Mouse (Mus musculus): ENCODE data around the gene Serpina5. TPM values are rescaled to one million over a fixed set of nuclear protein-coding genes. Genes with fewer than 3 reads are reported as not detected.

The Serpina5 gene
- not detected in 2 replicates for polyA plus RNA-seq (2015; fragmentation: Nextera tagmentation; extraction: Ambion mirVana)

DNA sequence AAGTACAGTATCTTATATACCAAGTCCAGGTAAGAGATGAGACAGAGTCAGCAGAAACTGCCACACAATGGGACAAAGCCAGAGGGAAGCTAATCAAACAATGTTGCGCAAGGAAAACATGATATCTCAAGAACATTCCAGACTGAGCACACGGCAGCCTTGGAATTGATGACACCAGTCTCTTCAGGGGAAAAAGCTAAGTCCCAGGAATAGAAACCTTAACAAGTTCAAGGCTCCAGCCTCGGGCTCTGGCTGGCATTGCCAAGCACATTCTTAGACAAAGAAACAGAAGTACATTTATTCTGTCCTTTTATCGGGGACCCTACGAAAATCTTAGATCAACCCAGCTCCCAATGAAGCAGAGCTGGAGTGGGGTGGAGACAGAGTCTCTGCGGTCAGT lies at the start of gene Serpina5:
Gene Serpina5, plus strand, starts transcription at position 346 of the 400 bp plus-strand sequence.
- no peak within 1 kb of the TSS for H3K9ac ChIP-seq (replicated peaks; ENCODE audit: low read depth, low read length)
- H3K27me3 ChIP-seq (replicated peaks; ENCODE audit: control insufficient read depth, insufficient read depth, low read length) = no peaks in the 10 kb centered on the region
- H3K36me3 ChIP-seq (ENCODE audit: control insufficient read depth, insufficient read depth) = no peaks in the 10 kb centered on the region
- 91% methylated on average over 6 of the region's 6 CpGs for WGBS
- no peaks in the 10 kb centered on the region for H3K4me1 ChIP-seq (replicated peaks; ENCODE audit: control insufficient read depth, insufficient read depth, low read length)
- H3K27ac ChIP-seq (ENCODE audit: low read length) = no peak within 1 kb of the TSS
- no peak within 1 kb of the TSS for H3K4me3 ChIP-seq (replicated peaks; ENCODE audit: low read length)
- no peaks in the 10 kb centered on the region for H3K9me3 ChIP-seq (ENCODE audit: control insufficient read depth, low read length)
- no peak within 1 kb of the TSS for H3K4me2 ChIP-seq (ENCODE audit: low read length)
- ATAC-seq = no peak

DNA sequence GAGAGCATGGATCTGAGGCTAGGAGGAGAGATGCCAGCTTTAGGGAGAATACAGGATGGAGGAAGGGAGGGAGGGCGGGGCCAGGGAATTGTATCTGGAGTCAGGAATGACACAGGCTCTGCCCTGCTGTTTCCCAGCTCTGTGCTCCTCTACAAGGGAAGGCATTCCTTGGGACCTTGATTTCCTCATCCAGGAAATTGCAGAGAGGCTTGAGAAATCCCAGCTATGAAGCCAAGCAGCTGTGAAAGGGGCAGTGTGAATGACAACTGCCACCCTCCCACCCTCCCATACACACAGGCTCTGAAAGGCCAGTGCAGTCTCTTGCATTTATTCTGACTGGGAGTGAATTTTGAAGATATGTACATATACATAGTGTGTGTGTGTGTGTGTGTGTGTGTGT lies 46.9 kb upstream of the Serpina5 start:
- H3K27ac ChIP-seq (ENCODE audit: low read length) = no peak overlapping the region
- no peaks in the 10 kb centered on the region for H3K36me3 ChIP-seq (ENCODE audit: control insufficient read depth, insufficient read depth)
- no peaks in the 10 kb centered on the region for H3K9me3 ChIP-seq (ENCODE audit: control insufficient read depth, low read length)
- H3K9ac ChIP-seq (replicated peaks; ENCODE audit: low read depth, low read length) = no peak overlapping the region
- H3K4me1 ChIP-seq (replicated peaks; ENCODE audit: control insufficient read depth, insufficient read depth, low read length) = peaks cover 8% of the 10 kb centered on the region
- 82% methylated on average over 1 of the region's 1 CpGs for WGBS
- H3K4me3 ChIP-seq (replicated peaks; ENCODE audit: low read length) = no peak overlapping the region
- no peak for ATAC-seq
- H3K27me3 ChIP-seq (replicated peaks; ENCODE audit: control insufficient read depth, insufficient read depth, low read length) = no peaks in the 10 kb centered on the region
- H3K4me2 ChIP-seq (ENCODE audit: low read length) = no peak overlapping the region

DNA sequence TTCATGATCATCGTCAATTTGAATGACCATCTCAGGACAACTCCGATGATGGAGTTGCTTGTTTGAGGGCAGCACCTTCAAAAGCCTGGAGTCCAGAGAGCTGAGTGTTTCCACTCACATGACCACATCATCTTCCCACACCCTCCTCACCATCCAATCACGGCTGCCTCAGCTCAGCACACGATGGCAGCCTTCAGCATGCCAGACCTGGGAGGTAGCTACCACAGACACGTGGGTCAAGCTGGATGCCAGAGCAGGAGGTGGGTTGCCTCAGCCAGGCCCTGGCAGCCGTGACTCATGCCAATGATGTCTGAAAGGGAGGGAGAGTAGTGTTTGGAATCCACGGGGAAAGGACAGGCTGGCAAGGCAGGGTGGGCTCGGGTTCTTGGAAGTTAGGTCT lies 45.2 kb upstream of the Serpina5 start:
- Histone ChIP-seq H3K4me3 (replicated peaks; ENCODE audit: low read length) (no peak overlapping the region), H3K27me3 (replicated peaks; ENCODE audit: control insufficient read depth, insufficient read depth, low read length) (no peaks in the 10 kb centered on the region), H3K9ac (replicated peaks; ENCODE audit: low read depth, low read length) (no peak overlapping the region), H3K27ac (ENCODE audit: low read length) (no peak overlapping the region), H3K4me1 (replicated peaks; ENCODE audit: control insufficient read depth, insufficient read depth, low read length) (peaks cover 8% of the 10 kb centered on the region), H3K9me3 (ENCODE audit: control insufficient read depth, low read length) (no peaks in the 10 kb centered on the region), H3K36me3 (ENCODE audit: control insufficient read depth, insufficient read depth) (no peaks in the 10 kb centered on the region), H3K4me2 (ENCODE audit: low read length) (no peak overlapping the region)
- ATAC-seq = no peak
- 84% methylated on average over 8 of the region's 8 CpGs for WGBS

DNA sequence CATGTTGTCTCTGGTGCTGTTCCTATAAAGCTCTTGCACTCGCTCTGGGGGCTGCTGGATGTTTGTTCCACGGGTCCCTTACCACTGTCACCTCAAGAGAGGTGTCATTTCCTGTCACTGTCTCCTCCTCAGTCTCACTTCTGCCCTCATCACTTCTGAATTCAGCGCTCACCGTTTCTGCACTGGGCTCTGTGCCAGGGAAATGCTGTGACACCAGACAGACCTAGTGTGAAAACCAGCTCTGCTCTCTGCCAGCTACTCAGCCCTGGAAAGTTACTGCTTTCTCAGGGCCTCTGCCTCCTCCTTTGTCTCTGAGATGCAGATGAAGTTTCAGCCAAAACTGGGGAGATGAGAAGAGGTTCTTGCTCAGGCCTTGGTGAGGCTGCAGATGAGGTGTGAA lies 43.9 kb upstream of the Serpina5 start:
- no peak overlapping the region for H3K4me2 ChIP-seq (ENCODE audit: low read length)
- ATAC-seq = peak; percentile 62
- peaks cover 8% of the 10 kb centered on the region for H3K4me1 ChIP-seq (replicated peaks; ENCODE audit: control insufficient read depth, insufficient read depth, low read length)
- H3K27me3 ChIP-seq (replicated peaks; ENCODE audit: control insufficient read depth, insufficient read depth, low read length) = no peaks in the 10 kb centered on the region
- WGBS = 26% methylated on average over 4 of the region's 4 CpGs
- H3K9me3 ChIP-seq (ENCODE audit: control insufficient read depth, low read length) = no peaks in the 10 kb centered on the region
- no peak overlapping the region for H3K4me3 ChIP-seq (replicated peaks; ENCODE audit: low read length)
- no peaks in the 10 kb centered on the region for H3K36me3 ChIP-seq (ENCODE audit: control insufficient read depth, insufficient read depth)
- no peak overlapping the region for H3K9ac ChIP-seq (replicated peaks; ENCODE audit: low read depth, low read length)
- H3K27ac ChIP-seq (ENCODE audit: low read length) = 0 out of 2 replicates have a peak overlapping the region, but pooled peaks have one; percentile 23

DNA sequence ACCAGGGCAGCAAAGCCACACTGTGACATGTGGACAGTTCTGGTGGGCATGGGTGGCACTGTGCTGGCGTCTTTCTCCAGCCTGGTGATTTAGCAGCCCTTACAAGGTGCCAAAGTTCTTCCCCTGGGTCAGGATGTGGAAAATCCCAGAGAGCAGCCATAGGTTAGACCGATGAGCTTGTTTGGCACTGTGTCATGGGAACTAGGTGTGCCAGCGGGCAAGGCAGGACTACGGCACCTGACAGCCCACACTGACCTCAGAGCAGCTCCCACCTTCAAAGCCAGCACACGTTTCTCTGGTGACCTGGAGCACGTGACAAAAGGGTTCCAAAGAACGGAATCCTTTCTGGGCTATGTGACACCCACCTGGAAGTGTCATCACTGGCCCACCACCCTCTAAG lies 43.4 kb upstream of the Serpina5 start:
- Histone ChIP-seq H3K36me3 (ENCODE audit: control insufficient read depth, insufficient read depth) (no peaks in the 10 kb centered on the region), H3K9ac (replicated peaks; ENCODE audit: low read depth, low read length) (no peak overlapping the region), H3K9me3 (ENCODE audit: control insufficient read depth, low read length) (no peaks in the 10 kb centered on the region), H3K4me3 (replicated peaks; ENCODE audit: low read length) (no peak overlapping the region), H3K27me3 (replicated peaks; ENCODE audit: control insufficient read depth, insufficient read depth, low read length) (no peaks in the 10 kb centered on the region), H3K27ac (ENCODE audit: low read length) (0 out of 2 replicates have a peak overlapping the region, but pooled peaks have one; percentile 23), H3K4me2 (ENCODE audit: low read length) (no peak overlapping the region), H3K4me1 (replicated peaks; ENCODE audit: control insufficient read depth, insufficient read depth, low read length) (peaks cover 8% of the 10 kb centered on the region)
- ATAC-seq = no peak
- WGBS = 79% methylated on average over 7 of the region's 7 CpGs

DNA sequence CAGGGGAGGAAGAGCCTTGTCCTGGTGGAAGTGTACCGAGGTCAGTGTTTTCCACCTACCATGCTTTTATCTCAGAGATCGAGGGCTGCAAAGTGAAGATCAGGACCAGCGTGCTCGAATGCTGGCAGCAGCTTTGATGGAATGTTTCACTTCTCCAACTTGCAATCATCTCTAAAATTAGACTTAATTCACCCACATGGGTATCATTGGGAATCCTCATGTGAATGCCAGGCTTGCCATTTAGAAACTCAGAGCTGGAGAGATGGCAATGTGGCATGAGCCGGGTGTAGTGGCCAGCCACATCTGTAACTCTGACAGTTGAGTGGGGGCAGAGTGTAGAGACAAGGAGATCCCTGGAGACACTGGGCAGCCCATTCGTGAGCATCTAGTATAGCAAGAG lies 40.8 kb upstream of the Serpina5 start:
- H3K4me2 ChIP-seq (ENCODE audit: low read length) = no peak overlapping the region
- no peak for ATAC-seq
- H3K36me3 ChIP-seq (ENCODE audit: control insufficient read depth, insufficient read depth) = no peaks in the 10 kb centered on the region
- H3K4me1 ChIP-seq (replicated peaks; ENCODE audit: control insufficient read depth, insufficient read depth, low read length) = peaks cover 8% of the 10 kb centered on the region
- H3K9me3 ChIP-seq (ENCODE audit: control insufficient read depth, low read length) = no peaks in the 10 kb centered on the region
- no peaks in the 10 kb centered on the region for H3K27me3 ChIP-seq (replicated peaks; ENCODE audit: control insufficient read depth, insufficient read depth, low read length)
- H3K4me3 ChIP-seq (replicated peaks; ENCODE audit: low read length) = no peak overlapping the region
- no peak overlapping the region for H3K9ac ChIP-seq (replicated peaks; ENCODE audit: low read depth, low read length)
- 87% methylated on average over 6 of the region's 6 CpGs for WGBS
- no peak overlapping the region for H3K27ac ChIP-seq (ENCODE audit: low read length)

DNA sequence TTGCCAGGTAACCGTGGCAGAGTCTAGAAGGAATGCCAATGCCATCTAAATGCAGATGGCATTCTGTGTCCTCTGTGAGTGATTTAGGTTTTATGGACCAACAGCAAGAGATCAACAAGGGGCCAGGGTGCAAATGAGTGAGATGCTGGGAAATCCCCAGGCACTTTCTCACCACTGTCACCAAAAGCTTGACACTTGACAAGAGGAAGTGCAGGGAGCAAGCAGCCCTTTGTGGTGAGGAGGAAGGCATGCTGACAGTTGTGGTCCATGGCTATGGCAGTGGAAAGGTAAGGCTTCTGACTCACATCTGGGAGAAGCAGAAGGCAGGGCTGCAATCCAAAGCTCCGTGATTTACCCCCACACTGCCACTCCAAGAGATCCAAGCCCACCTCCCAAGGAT lies 39.1 kb upstream of the Serpina5 start:
- Histone ChIP-seq H3K9me3 (ENCODE audit: control insufficient read depth, low read length) (no peaks in the 10 kb centered on the region), H3K4me1 (replicated peaks; ENCODE audit: control insufficient read depth, insufficient read depth, low read length) (peaks cover 7% of the 10 kb centered on the region), H3K36me3 (ENCODE audit: control insufficient read depth, insufficient read depth) (no peaks in the 10 kb centered on the region), H3K9ac (replicated peaks; ENCODE audit: low read depth, low read length) (no peak overlapping the region), H3K4me3 (replicated peaks; ENCODE audit: low read length) (no peak overlapping the region), H3K4me2 (ENCODE audit: low read length) (no peak overlapping the region), H3K27ac (ENCODE audit: low read length) (no peak overlapping the region), H3K27me3 (replicated peaks; ENCODE audit: control insufficient read depth, insufficient read depth, low read length) (no peaks in the 10 kb centered on the region)
- ATAC-seq = no peak
- 58% methylated on average over 2 of the region's 2 CpGs for WGBS

DNA sequence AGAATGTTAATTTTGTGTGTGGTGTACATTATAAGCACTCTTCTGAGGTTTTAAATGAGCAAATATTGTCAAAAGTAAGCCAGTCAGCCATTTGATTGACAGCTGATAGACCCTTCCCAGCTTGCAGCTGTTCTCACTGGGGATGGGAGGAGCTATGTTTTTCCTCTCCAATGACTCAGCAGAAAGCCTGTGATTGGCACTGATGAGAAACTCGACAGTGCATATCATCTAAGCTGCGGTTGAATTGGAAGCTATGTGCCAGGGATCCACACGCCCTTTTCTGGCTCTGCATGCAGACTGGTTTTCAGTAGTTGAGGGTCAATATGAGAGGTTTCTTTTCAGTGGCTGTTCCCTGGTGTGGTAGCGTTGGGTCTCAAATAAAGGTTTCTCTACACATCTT lies 36.4 kb upstream of the Serpina5 start:
- no peaks in the 10 kb centered on the region for H3K36me3 ChIP-seq (ENCODE audit: control insufficient read depth, insufficient read depth)
- H3K4me2 ChIP-seq (ENCODE audit: low read length) = no peak overlapping the region
- H3K27me3 ChIP-seq (replicated peaks; ENCODE audit: control insufficient read depth, insufficient read depth, low read length) = no peaks in the 10 kb centered on the region
- no peak overlapping the region for H3K9ac ChIP-seq (replicated peaks; ENCODE audit: low read depth, low read length)
- 0 out of 2 replicates have a peak, but pooled peaks cover 5% of the 10 kb centered on the region for H3K4me1 ChIP-seq (replicated peaks; ENCODE audit: control insufficient read depth, insufficient read depth, low read length)
- WGBS = 46% methylated on average over 4 of the region's 4 CpGs
- no peak for ATAC-seq
- H3K9me3 ChIP-seq (ENCODE audit: control insufficient read depth, low read length) = no peaks in the 10 kb centered on the region
- no peak overlapping the region for H3K4me3 ChIP-seq (replicated peaks; ENCODE audit: low read length)
- no peak overlapping the region for H3K27ac ChIP-seq (ENCODE audit: low read length)

DNA sequence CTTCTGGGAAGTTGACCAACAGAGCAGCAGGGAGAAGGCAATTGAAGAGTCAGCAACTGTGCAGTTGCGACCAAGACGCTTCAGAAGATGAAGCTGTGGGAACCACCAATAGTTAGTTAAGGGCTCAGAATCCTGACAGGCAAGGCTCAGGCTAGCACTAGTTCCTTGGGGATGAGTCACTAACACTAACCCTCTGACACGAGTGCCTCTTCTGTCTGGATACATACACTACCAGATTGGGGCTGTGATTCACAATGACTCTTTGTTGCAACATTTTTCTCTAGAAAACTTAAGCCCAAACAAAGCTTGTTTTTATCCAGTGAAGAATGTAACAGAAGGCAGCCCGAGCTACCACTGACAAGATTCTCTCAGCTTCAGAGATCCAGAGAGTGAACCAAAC lies 35.9 kb upstream of the Serpina5 start:
- ATAC-seq = no peak
- H3K27ac ChIP-seq (ENCODE audit: low read length) = no peak overlapping the region
- H3K4me2 ChIP-seq (ENCODE audit: low read length) = no peak overlapping the region
- H3K4me1 ChIP-seq (replicated peaks; ENCODE audit: control insufficient read depth, insufficient read depth, low read length) = 0 out of 2 replicates have a peak, but pooled peaks cover 5% of the 10 kb centered on the region
- no peaks in the 10 kb centered on the region for H3K9me3 ChIP-seq (ENCODE audit: control insufficient read depth, low read length)
- 73% methylated on average over 4 of the region's 4 CpGs for WGBS
- H3K27me3 ChIP-seq (replicated peaks; ENCODE audit: control insufficient read depth, insufficient read depth, low read length) = no peaks in the 10 kb centered on the region
- H3K4me3 ChIP-seq (replicated peaks; ENCODE audit: low read length) = no peak overlapping the region
- no peaks in the 10 kb centered on the region for H3K36me3 ChIP-seq (ENCODE audit: control insufficient read depth, insufficient read depth)
- H3K9ac ChIP-seq (replicated peaks; ENCODE audit: low read depth, low read length) = no peak overlapping the region

DNA sequence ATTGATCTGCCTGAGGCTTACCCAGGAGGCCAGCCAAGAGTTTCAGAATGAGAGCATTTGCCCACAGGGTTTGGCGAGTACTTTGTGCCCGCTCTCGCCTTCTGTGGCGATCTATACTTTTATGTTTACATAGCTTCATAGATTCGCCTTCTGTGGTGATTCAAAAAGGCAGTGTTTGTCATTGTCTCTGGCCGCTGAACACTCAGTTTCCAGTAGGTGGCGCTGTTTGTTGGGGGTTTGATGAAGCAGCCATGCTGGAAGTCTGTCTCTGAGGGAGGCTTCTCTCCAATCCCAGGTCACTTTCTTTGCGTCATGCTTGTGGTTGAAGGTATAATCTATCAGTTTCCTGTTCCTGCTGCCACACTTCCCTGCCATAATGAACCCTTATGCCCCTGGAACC lies 34.7 kb upstream of the Serpina5 start:
- Histone ChIP-seq H3K4me3 (replicated peaks; ENCODE audit: low read length) (no peak overlapping the region), H3K27ac (ENCODE audit: low read length) (no peak overlapping the region), H3K9ac (replicated peaks; ENCODE audit: low read depth, low read length) (no peak overlapping the region), H3K36me3 (ENCODE audit: control insufficient read depth, insufficient read depth) (no peaks in the 10 kb centered on the region), H3K27me3 (replicated peaks; ENCODE audit: control insufficient read depth, insufficient read depth, low read length) (no peaks in the 10 kb centered on the region), H3K4me2 (ENCODE audit: low read length) (no peak overlapping the region), H3K4me1 (replicated peaks; ENCODE audit: control insufficient read depth, insufficient read depth, low read length) (0 out of 2 replicates have a peak, but pooled peaks cover 5% of the 10 kb centered on the region), H3K9me3 (ENCODE audit: control insufficient read depth, low read length) (no peaks in the 10 kb centered on the region)
- 25% methylated on average over 8 of the region's 8 CpGs for WGBS
- no peak for ATAC-seq
